Mouse (Mus musculus) erythroblast, embryonic 14.5 days (primary cell): ENCODE data around the gene Rbm6. TPM values are rescaled to one million over a fixed set of nuclear protein-coding genes. Genes with fewer than 3 reads are reported as not detected.

Source experiments
- H3K27me3 ChIP-seq: 2 replicates; pipeline ENCODE4 v1.6.1; 2012; ENCODE audit warnings: inconsistent platforms; ENCODE audit not compliant: control insufficient read depth
- H3K36me3 ChIP-seq: 2 replicates; pipeline ENCODE4 v1.6.1; 2012; ENCODE audit warnings: mild to moderate bottlenecking, inconsistent platforms; ENCODE audit not compliant: control insufficient read depth
- H3K4me1 ChIP-seq: 2 replicates; pipeline ENCODE4 v1.6.1; 2012; ENCODE audit warnings: inconsistent platforms; ENCODE audit not compliant: control insufficient read depth
- H3K4me3 ChIP-seq: replicated peaks from 2 replicates; pipeline ENCODE3; 2012; ENCODE audit warnings: moderate library complexity, mild to moderate bottlenecking, inconsistent platforms
- H3K9me3 ChIP-seq: 2 replicates; pipeline ENCODE4 v1.6.1; 2012; ENCODE audit warnings: low read length, inconsistent platforms, mixed read lengths; ENCODE audit not compliant: control insufficient read depth
- GATA1 ChIP-seq: IDR thresholded peaks from 2 replicates; pipeline ENCODE4 v1.6.1; 2012; ENCODE audit warnings: low read length, inconsistent platforms, mixed read lengths
- TAL1 ChIP-seq: IDR thresholded peaks from 3 replicates; pipeline ENCODE4 v1.6.1; 2012; ENCODE audit warnings: low read length, inconsistent platforms, mixed read lengths
- polyA plus RNA-seq: library from polyadenylated mRNA; stranded (reverse); fragments of >175 nt; gene quantifications from 2 replicates; pipeline ENCODE4 v1.2.3, GENCODE M21; 2012

Gene Rbm6
- polyA plus RNA-seq, 1 experiment = 2.9 TPM

GRCm38 (mm10) chr9:107744061-107744460 is 129.0 kb downstream of the Rbm6 start:
- Histone ChIP-seq H3K27me3 (no peaks in the 10 kb centered on the region), H3K4me1 (peaks cover 13% of the 10 kb centered on the region), H3K4me3 (no peak overlapping the region), H3K9me3 (no peaks in the 10 kb centered on the region), H3K36me3 (peaks cover 99% of the 10 kb centered on the region)
- TF ChIP-seq GATA1 = no peak
- no peak for TF ChIP-seq TAL1

- Histone ChIP-seq H3K9me3 (no peaks in the 10 kb centered on the region), H3K27me3 (peaks cover 28% of the 10 kb centered on the region), H3K36me3 (peaks cover 65% of the 10 kb centered on the region), H3K4me1 (peaks cover 28% of the 10 kb centered on the region), H3K4me3 (no peak overlapping the region)
- TF ChIP-seq TAL1 (no peak), GATA1 (no peak)
Observed at GRCm38 (mm10) chr9:107738841-107739202, 134.2 kb downstream of the Rbm6 start.

GRCm38 (mm10) chr9:107738020-107738840 is 134.8 kb downstream of the Rbm6 start:
- peaks cover 59% of the 10 kb centered on the region for H3K36me3 ChIP-seq
- peaks cover 28% of the 10 kb centered on the region for H3K27me3 ChIP-seq
- TF ChIP-seq TAL1 (no peak), GATA1 (no peak)
- no peaks in the 10 kb centered on the region for H3K9me3 ChIP-seq
- H3K4me3 ChIP-seq = no peak overlapping the region
- peaks cover 28% of the 10 kb centered on the region for H3K4me1 ChIP-seq

- Histone ChIP-seq H3K4me1 (peaks cover 28% of the 10 kb centered on the region), H3K4me3 (no peak overlapping the region), H3K36me3 (peaks cover 38% of the 10 kb centered on the region), H3K9me3 (no peaks in the 10 kb centered on the region), H3K27me3 (peaks cover 28% of the 10 kb centered on the region)
- TF ChIP-seq GATA1 (0 out of 2 replicates have a peak, but pooled peaks have one; percentile 31), TAL1 (no peak)
Observed at GRCm38 (mm10) chr9:107736185-107736485, 136.9 kb downstream of the Rbm6 start.

- Histone ChIP-seq H3K9me3 (no peaks in the 10 kb centered on the region), H3K4me1 (peaks cover 28% of the 10 kb centered on the region), H3K27me3 (peaks cover 28% of the 10 kb centered on the region), H3K4me3 (no peak overlapping the region), H3K36me3 (peaks cover 32% of the 10 kb centered on the region)
- no peak for TF ChIP-seq TAL1
- TF ChIP-seq GATA1 = no peak
Observed at GRCm38 (mm10) chr9:107735356-107736184, 137.5 kb downstream of the Rbm6 start.

- H3K4me3 ChIP-seq = no peak overlapping the region
- TF ChIP-seq GATA1 = no peak
- no peak for TF ChIP-seq TAL1
- peaks cover 28% of the 10 kb centered on the region for H3K27me3 ChIP-seq
- peaks cover 28% of the 10 kb centered on the region for H3K4me1 ChIP-seq
- H3K9me3 ChIP-seq = no peaks in the 10 kb centered on the region
- H3K36me3 ChIP-seq = peaks cover 22% of the 10 kb centered on the region
Observed at GRCm38 (mm10) chr9:107734567-107734971, 138.5 kb downstream of the Rbm6 start.

GRCm38 (mm10) chr9:107729709-107730108 is 143.3 kb downstream of the Rbm6 start:
- H3K4me1 ChIP-seq = peaks cover 6% of the 10 kb centered on the region
- peaks cover 8% of the 10 kb centered on the region for H3K27me3 ChIP-seq
- no peaks in the 10 kb centered on the region for H3K36me3 ChIP-seq
- no peak overlapping the region for H3K4me3 ChIP-seq
- TF ChIP-seq GATA1 (no peak), TAL1 (no peak)
- H3K9me3 ChIP-seq = no peaks in the 10 kb centered on the region

GRCm38 (mm10) chr9:107728919-107729670 is 143.9 kb downstream of the Rbm6 start:
- Histone ChIP-seq H3K36me3 (no peaks in the 10 kb centered on the region), H3K9me3 (no peaks in the 10 kb centered on the region), H3K4me3 (no peak overlapping the region), H3K27me3 (peaks cover 2% of the 10 kb centered on the region), H3K4me1 (peaks cover 4% of the 10 kb centered on the region)
- TF ChIP-seq GATA1 = no peak
- TF ChIP-seq TAL1 = no peak

GRCm38 (mm10) chr9:107727041-107727440 is 146.0 kb downstream of the Rbm6 start:
- H3K27me3 ChIP-seq = peaks cover 12% of the 10 kb centered on the region
- TF ChIP-seq GATA1 = no peak

More at GRCm38 (mm10) chr9:107727041-107727440, 146.0 kb downstream of the Rbm6 start:
- H3K4me1 ChIP-seq = peaks cover 15% of the 10 kb centered on the region
- no peaks in the 10 kb centered on the region for H3K9me3 ChIP-seq
- H3K4me3 ChIP-seq = no peak overlapping the region
- no peaks in the 10 kb centered on the region for H3K36me3 ChIP-seq
